Mouse (Mus musculus) myocyte (in vitro differentiated cells): ENCODE results near the gene Arntl2.

Experiments
- E2F4 ChIP-seq: IDR thresholded peaks from one replicate; pipeline ENCODE4 v1.6.1; 2011; ENCODE audit warnings: mild to moderate bottlenecking, control low read depth, moderate library complexity; ENCODE audit not compliant: insufficient read depth
- MAX ChIP-seq: IDR thresholded peaks from one replicate; pipeline ENCODE4 v1.6.1; 2011; ENCODE audit warnings: low read depth, mild to moderate bottlenecking, control low read depth
- MYOD1 ChIP-seq, 3 experiments: IDR thresholded peaks; one replicate each; pipeline ENCODE4 v1.6.1; 2011; ENCODE audit warnings: control low read depth in 2 of 3, low read depth in 2 of 3, mild to moderate bottlenecking in 2 of 3, moderate library complexity in 1 of 3; ENCODE audit not compliant: insufficient read length in 2 of 3, control insufficient read depth in 1 of 3
- MYOG ChIP-seq, 3 experiments: IDR thresholded peaks; one replicate each; pipeline ENCODE4 v1.6.1; 2011; ENCODE audit warnings: control low read depth in 2 of 3, low read depth in 2 of 3, mild to moderate bottlenecking in 2 of 3; ENCODE audit not compliant: insufficient read length in 2 of 3, control insufficient read depth in 1 of 3, insufficient read depth in 1 of 3
- POLR2A ChIP-seq: IDR thresholded peaks from one replicate; pipeline ENCODE4 v1.6.1; 2011; ENCODE audit warnings: low read depth, mild to moderate bottlenecking, control low read depth, moderate library complexity; ENCODE audit not compliant: insufficient read length
- POLR2AphosphoS2 ChIP-seq: IDR thresholded peaks from one replicate; pipeline ENCODE4 v1.6.1; 2011; ENCODE audit warnings: low read depth, control low read depth; ENCODE audit not compliant: insufficient read length
- TCF3 ChIP-seq: IDR thresholded peaks from one replicate; pipeline ENCODE4 v1.6.1; 2011; ENCODE audit warnings: low read depth, control low read depth; ENCODE audit not compliant: insufficient read length
- USF1 ChIP-seq: IDR thresholded peaks from one replicate; pipeline ENCODE4 v1.6.1; 2011; ENCODE audit warnings: low read depth, mild to moderate bottlenecking, control low read depth, moderate library complexity

GRCm38 (mm10) chr6:146820177-146820965 lies 24.5 kb downstream of the Arntl2 start:
- no peak for TF ChIP-seq POLR2A
- no peak for TF ChIP-seq MYOG (IDR thresholded peaks at IDR 0.05; ENCODE audit: control insufficient read depth in 1 of 3, insufficient read depth in 1 of 3, insufficient read length in 2 of 3, low read depth in 2 of 3)
- no peak for TF ChIP-seq USF1
- TF ChIP-seq MAX = no peak
- TF ChIP-seq MYOD1 (IDR thresholded peaks at IDR 0.05; ENCODE audit: control insufficient read depth in 1 of 3, insufficient read length in 2 of 3, low read depth in 2 of 3) = no peak
- TF ChIP-seq POLR2AphosphoS2 = no peak
- TF ChIP-seq TCF3 = no peak
- no peak for TF ChIP-seq E2F4
